Mouse (Mus musculus) heart, embryonic 10.5 days (tissue): ENCODE measurements at regions not wholly inside any gene's neighbourhood (a gene's known extent, or its start where the extent isn't known, plus 50 kb on each side); places are given as distances from the start of the nearest gene placed in this dataset.

ENCODE experiments used
- DNase-seq: peaks from one replicate; pipeline ENCODE4 v3.0.0-alpha.2; 2017; ENCODE audit warnings: low spot score
- H3K27ac ChIP-seq: fragments of 300-500 bp; sonication (generic); 2 replicates; pipeline ENCODE4 v1.5.1; 2016; ENCODE audit warnings: mild to moderate bottlenecking
- H3K27me3 ChIP-seq: fragments of 300-500 bp; sonication (generic); 2 replicates; pipeline ENCODE4 v1.6.1; 2016; ENCODE audit warnings: mild to moderate bottlenecking; ENCODE audit not compliant: poor library complexity, insufficient read depth, severe bottlenecking
- H3K36me3 ChIP-seq: fragments of 300-500 bp; sonication (generic); 2 replicates; pipeline ENCODE4 v1.6.1; 2016; ENCODE audit warnings: mild to moderate bottlenecking, moderate library complexity
- H3K4me1 ChIP-seq: fragments of 300-500 bp; sonication (generic); 2 replicates; pipeline ENCODE4 v1.6.1; 2016; ENCODE audit warnings: mild to moderate bottlenecking
- H3K4me3 ChIP-seq: fragments of 300-500 bp; sonication (generic); 2 replicates; pipeline ENCODE4 v1.5.1; 2016; ENCODE audit warnings: mild to moderate bottlenecking, moderate library complexity
- H3K9me3 ChIP-seq: fragments of 300-500 bp; sonication (generic); 2 replicates; pipeline ENCODE4 v1.6.1; 2016; ENCODE audit warnings: mild to moderate bottlenecking, moderate library complexity
- WGBS: fragments of 180-500 bp; shearing (Covaris S2); methylation state at CpG from one replicate; pipeline ENCODE4 v1.1.7; 2016; 5-methylcytosine and 5-hydroxymethylcytosine counted together

DNA sequence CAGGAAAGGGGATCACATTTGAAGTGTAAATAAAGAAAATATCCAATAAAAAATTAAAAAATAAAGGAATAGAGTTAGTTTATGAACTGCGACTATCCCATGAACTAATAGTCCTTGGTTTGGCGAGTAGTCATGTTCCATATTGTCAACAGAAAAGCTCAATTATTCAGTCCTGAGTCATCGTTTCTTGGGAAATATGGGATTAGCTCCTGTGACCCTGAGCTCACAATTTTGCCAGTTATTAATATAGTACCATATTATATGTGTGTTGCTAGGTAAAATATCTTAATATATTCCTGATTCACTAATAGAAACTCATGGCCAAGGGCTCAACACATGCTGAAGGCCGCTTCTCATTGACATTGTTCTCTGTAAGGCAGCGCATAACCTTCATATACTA, 126.4 kb upstream of the Ccdc122 start:
- Histone ChIP-seq H3K27ac (no peak overlapping the region), H3K36me3 (no peaks in the 10 kb centered on the region), H3K27me3 (no peaks in the 10 kb centered on the region), H3K9me3 (no peaks in the 10 kb centered on the region), H3K4me3 (no peak overlapping the region), H3K4me1 (peaks cover 32% of the 10 kb centered on the region)
- DNase-seq: no peak
- 90% methylated on average over 5 of the region's 5 CpGs for WGBS

DNA sequence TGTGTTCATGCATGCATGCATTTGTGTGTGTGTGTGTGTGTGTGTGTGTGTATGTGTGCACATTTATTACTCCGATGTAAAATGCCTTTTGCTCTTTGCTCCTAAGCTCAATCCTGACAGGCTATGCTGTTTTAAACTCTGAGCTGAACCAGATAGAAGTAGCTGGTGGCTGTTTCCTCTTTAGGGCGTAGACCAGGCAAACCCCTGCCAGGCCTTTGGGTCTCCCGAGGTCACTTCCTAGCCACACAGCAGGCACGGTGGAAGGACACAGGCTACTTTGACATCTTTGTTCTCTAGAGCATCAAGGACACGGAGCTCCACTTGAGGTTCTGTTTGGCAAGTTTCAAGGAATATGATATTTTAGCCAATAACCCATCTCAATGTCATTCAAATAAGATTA, 128.6 kb upstream of the Ccdc122 start:
- Histone ChIP-seq H3K27ac (no peak overlapping the region), H3K36me3 (no peaks in the 10 kb centered on the region), H3K9me3 (no peaks in the 10 kb centered on the region), H3K4me1 (peaks cover 21% of the 10 kb centered on the region), H3K27me3 (no peaks in the 10 kb centered on the region), H3K4me3 (no peak overlapping the region)
- 58% methylated on average over 5 of the region's 5 CpGs for WGBS
- no peak for DNase-seq

GRCm38 (mm10) chr14:76902962-76903757, 133.4 kb upstream of the Ccdc122 start:
- 78% methylated on average over 1 of the region's 1 CpGs for WGBS

GRCm38 (mm10) chr14:76901490-76901889, 135.1 kb upstream of the Ccdc122 start:
- Histone ChIP-seq H3K4me1 (no peaks in the 10 kb centered on the region), H3K27ac (no peak overlapping the region), H3K9me3 (no peaks in the 10 kb centered on the region), H3K36me3 (no peaks in the 10 kb centered on the region), H3K27me3 (no peaks in the 10 kb centered on the region), H3K4me3 (no peak overlapping the region)
- WGBS: 85% methylated on average over 3 of the region's 3 CpGs
- no peak for DNase-seq

More at GRCm38 (mm10) chr14:76902962-76903757, 133.4 kb upstream of the Ccdc122 start:
- no peaks in the 10 kb centered on the region for H3K9me3 ChIP-seq
- no peak overlapping the region for H3K4me3 ChIP-seq
- DNase-seq: no peak
- no peaks in the 10 kb centered on the region for H3K36me3 ChIP-seq
- no peak overlapping the region for H3K27ac ChIP-seq
- H3K27me3 ChIP-seq: no peaks in the 10 kb centered on the region
- no peaks in the 10 kb centered on the region for H3K4me1 ChIP-seq

- DNase-seq: no peak
- no peak overlapping the region for H3K4me3 ChIP-seq
- no peaks in the 10 kb centered on the region for H3K27me3 ChIP-seq
- WGBS: 27% methylated on average over 3 of the region's 3 CpGs
- H3K9me3 ChIP-seq: no peaks in the 10 kb centered on the region
- H3K4me1 ChIP-seq: no peaks in the 10 kb centered on the region
- no peaks in the 10 kb centered on the region for H3K36me3 ChIP-seq
- H3K27ac ChIP-seq: no peak overlapping the region
Observed at GRCm38 (mm10) chr14:76899331-76899730, 137.2 kb upstream of the Ccdc122 start.

GRCm38 (mm10) chr14:76887708-76888107, 148.9 kb upstream of the Ccdc122 start:
- Histone ChIP-seq H3K36me3 (no peaks in the 10 kb centered on the region), H3K4me3 (no peak overlapping the region), H3K27ac (no peak overlapping the region), H3K9me3 (no peaks in the 10 kb centered on the region), H3K27me3 (no peaks in the 10 kb centered on the region), H3K4me1 (peaks cover 13% of the 10 kb centered on the region)
- 64% methylated on average over 3 of the region's 3 CpGs for WGBS
- no peak for DNase-seq

DNA sequence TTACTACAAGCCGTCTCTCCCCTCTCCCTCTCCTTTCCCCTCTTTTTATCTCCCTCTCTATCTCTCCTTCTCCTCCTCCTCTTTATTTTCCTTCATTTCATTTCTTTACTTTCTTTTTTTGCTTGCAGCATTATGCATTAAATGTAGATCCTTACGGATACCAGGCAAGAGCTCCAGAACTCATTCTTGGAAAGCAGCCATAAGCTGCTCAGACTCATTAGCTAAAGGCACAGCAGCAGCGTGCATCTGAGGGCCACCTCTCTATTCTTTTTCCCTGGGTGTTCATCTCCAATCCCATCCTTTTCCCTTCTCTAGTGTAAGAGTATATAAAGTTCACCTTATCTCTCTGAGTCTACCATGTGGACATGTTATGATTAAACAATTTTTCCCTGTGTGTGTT, 149.4 kb upstream of the Ccdc122 start:
- Histone ChIP-seq H3K4me1 (peaks cover 18% of the 10 kb centered on the region), H3K27me3 (no peaks in the 10 kb centered on the region), H3K27ac (no peak overlapping the region), H3K4me3 (no peak overlapping the region), H3K36me3 (no peaks in the 10 kb centered on the region), H3K9me3 (no peaks in the 10 kb centered on the region)
- WGBS: 73% methylated on average over 3 of the region's 3 CpGs
- no peak for DNase-seq

DNA sequence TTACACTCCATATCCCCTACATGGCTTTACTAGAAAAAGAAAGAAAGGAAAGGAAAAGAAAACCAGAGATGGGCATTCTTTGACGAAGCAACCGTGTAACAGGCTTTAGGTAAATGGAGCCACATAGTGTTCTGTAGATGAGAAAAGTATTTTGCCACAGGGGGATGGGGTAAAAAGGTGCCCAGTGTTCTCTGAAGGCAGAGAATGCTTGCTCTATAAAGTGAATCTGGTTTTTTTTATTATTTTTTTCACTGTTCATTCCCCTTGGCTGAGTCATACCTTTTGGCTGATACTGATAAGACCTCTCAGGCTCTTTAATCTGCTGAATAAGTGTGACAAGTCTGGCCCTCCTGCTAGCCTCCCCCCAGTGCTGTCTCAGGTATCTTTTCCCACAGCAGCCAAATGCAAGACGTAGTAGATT, 153.3 kb upstream of the Ccdc122 start:
- Histone ChIP-seq H3K27me3 (no peaks in the 10 kb centered on the region), H3K4me1 (peaks cover 22% of the 10 kb centered on the region), H3K27ac (no peak overlapping the region; the same call in 1 of the 2 replicates), H3K9me3 (no peaks in the 10 kb centered on the region), H3K4me3 (no peak overlapping the region), H3K36me3 (no peaks in the 10 kb centered on the region)
- WGBS: 31% methylated on average over 3 of the region's 3 CpGs
- no peak for DNase-seq

DNA sequence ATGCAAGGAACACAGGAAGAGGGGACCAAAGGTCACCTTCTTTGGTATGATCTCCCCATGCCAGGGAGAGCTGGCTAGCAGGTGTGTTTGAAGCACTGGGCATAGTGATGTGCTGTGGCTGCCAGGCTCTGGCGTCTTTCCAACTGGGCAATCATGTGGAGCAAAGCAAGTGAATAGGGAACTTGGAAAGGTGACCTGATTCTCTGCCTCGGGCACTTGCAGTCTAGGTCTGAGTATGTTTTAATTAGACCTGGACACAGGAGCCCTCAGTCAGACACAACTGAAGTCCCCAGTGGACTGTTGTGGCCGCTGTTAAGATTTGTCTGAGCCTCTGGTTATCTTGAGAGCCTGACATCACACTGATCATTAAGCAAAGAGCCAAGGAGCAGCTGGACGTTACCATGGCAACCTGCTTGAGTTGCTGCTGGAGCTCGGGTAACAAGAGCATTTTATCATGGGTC, 153.8 kb upstream of the Ccdc122 start:
- Histone ChIP-seq H3K27me3 (no peaks in the 10 kb centered on the region), H3K4me1 (peaks cover 22% of the 10 kb centered on the region), H3K9me3 (no peaks in the 10 kb centered on the region), H3K36me3 (no peaks in the 10 kb centered on the region), H3K4me3 (0 out of 2 replicates have a peak overlapping the region, but pooled peaks have one; percentile 6), H3K27ac (0 out of 2 replicates have a peak overlapping the region, but pooled peaks have one; percentile 38)
- peak; percentile 86 for DNase-seq
- 13% methylated on average over 5 of the region's 5 CpGs for WGBS

- Histone ChIP-seq H3K4me1 (peaks cover 25% of the 10 kb centered on the region), H3K4me3 (no peak overlapping the region), H3K27me3 (no peaks in the 10 kb centered on the region), H3K9me3 (no peaks in the 10 kb centered on the region), H3K36me3 (no peaks in the 10 kb centered on the region), H3K27ac (no peak overlapping the region)
- 81% methylated on average over 3 of the region's 3 CpGs for WGBS
- no peak for DNase-seq
Observed at GRCm38 (mm10) chr14:76880851-76881250, 155.7 kb upstream of the Ccdc122 start.

DNA sequence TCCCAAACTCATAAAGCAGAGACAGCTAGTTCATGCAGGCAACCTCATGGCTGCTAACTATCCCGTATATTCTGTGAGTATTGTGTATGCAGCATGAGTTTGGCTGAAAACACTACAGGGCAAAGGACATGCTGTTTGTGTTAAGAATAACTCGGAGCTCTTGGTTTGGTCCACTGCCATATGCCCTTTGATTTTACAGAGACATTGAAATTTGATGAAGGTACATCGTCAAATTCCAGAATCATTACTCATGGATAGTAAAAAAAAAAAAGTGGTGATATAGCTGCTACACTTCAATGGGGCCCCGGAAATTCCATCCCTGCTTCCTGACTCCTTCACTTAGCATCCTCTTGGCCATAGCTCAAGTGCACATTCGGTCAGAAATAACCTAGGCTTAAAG, 159.3 kb upstream of the Ccdc122 start:
- Histone ChIP-seq H3K36me3 (no peaks in the 10 kb centered on the region), H3K4me1 (peaks cover 27% of the 10 kb centered on the region), H3K9me3 (no peaks in the 10 kb centered on the region), H3K4me3 (no peak overlapping the region), H3K27ac (no peak overlapping the region), H3K27me3 (no peaks in the 10 kb centered on the region)
- WGBS: 60% methylated on average over 5 of the region's 5 CpGs
- DNase-seq: no peak

DNA sequence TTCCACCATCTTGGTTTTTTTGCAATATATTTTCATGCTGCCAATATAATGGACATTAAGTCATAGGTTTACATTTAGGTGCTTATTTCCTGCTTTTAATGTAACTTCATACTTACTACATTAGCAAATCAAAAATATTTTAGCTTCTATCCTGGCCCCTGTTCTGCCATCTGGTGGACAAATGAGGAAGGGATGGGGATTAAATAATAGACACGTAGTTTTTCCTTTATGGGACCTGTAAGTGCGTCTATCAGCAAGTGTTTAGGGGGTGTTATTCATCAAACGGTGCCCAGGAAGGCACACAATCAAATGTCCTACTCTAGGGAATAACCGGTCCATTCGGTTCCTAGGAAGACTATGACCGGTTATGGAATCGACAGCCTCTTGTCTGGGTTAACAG, 160.6 kb upstream of the Ccdc122 start:
- Histone ChIP-seq H3K27me3 (no peaks in the 10 kb centered on the region), H3K36me3 (no peaks in the 10 kb centered on the region), H3K27ac (peak overlapping the region; percentile 47), H3K4me1 (peaks cover 22% of the 10 kb centered on the region), H3K9me3 (no peaks in the 10 kb centered on the region), H3K4me3 (no peak overlapping the region)
- 51% methylated on average over 7 of the region's 7 CpGs for WGBS
- no peak for DNase-seq

DNA sequence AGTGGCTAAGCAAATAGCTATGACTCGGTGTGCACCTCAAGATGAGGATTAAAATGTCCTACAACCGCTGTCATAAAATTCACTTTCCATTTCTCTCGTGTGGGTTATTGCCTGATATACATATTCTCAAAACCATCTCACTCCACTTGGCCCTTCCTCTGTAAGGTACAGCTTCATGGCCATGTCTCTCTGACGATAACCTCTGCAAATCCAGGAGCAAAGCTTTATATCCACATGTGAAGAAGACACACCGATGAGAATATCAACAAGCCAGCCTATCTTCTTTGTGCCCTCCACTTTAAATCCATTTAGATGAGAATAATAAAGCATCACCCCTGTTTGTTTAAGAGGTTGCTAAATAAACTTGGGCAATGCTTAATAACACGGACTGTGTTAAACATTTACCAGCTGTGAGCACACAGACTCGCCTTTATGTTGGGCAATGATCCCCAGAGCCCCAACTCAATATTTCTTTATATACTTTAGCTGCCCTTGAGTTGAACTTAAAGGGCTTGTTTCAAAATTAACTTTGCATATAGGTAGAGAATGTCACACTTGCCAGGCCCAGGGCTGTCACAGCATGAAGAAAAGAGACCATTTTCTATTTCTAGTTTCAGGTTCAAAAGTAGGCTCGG, 161.2 kb upstream of the Ccdc122 start:
- WGBS: 56% methylated on average over 8 of the region's 8 CpGs
- H3K27me3 ChIP-seq: no peaks in the 10 kb centered on the region
- no peaks in the 10 kb centered on the region for H3K9me3 ChIP-seq
- H3K36me3 ChIP-seq: no peaks in the 10 kb centered on the region
- no peak for DNase-seq
- peaks cover 22% of the 10 kb centered on the region for H3K4me1 ChIP-seq
- H3K27ac ChIP-seq: peak overlapping the region; percentile 60
- no peak overlapping the region for H3K4me3 ChIP-seq
